In the genomic region with DNA sequence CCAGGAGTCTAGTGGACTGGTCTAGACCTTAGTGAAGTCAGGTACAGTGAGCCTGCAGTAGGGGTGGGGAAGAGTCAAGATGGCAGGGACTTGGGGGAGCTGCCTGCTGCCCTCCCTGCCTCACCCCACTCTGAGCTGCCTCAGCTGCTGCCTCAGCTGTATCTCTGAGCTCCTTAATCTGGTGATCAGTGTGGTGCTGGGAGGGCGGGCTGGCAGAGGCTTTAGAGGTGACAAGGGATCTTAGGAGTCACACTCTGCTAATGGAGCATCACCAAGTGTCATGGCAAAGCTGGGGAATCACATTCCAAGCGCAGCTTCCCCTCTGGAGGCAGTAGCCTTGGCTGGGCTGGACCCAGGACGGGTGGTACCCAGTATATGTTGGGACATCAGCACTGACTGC, we compare ENCODE assay signal across 18 mouse cellular contexts.
A peak's percentile ranks its signal among the peaks of the same experiment; 100 is the strongest.
DNase-seq lines count a peak whose midpoint lies in the region; ATAC-seq and TF ChIP-seq lines count a peak whose summit lies in the region.
"Had no signal": no experiment of that assay in that cellular context is flagged by ENCODE, and none has a peak within 500 bp of the region (broad histone marks: within the 10 kb centered on the region; RNA-seq: fewer than 3 reads in every experiment).

No protein-coding gene starts in this region.

- H3K27me3 ChIP-seq in forebrain, embryonic 11.5 days (ENCODE audit: control insufficient read depth, insufficient read depth, low read length): no peaks in the 10 kb centered on the region
- H3K27me3 ChIP-seq in forebrain, embryonic 14.5 days (replicated peaks; ENCODE audit: control insufficient read depth, insufficient read depth, low read length): no peaks in the 10 kb centered on the region
- no peaks in the 10 kb centered on the region for H3K27me3 ChIP-seq in hindbrain, embryonic 15.5 days
- H3K27me3 ChIP-seq in midbrain, embryonic 16.5 days (ENCODE audit: control insufficient read depth, insufficient read depth, low read depth, low read length): no peaks in the 10 kb centered on the region
- H3K27me3 ChIP-seq in intestine, postnatal 0 days (replicated peaks; ENCODE audit: control insufficient read depth, insufficient read depth, low read length): peaks cover 50% of the 10 kb centered on the region
- H3K27me3 ChIP-seq in intestine, embryonic 15.5 days (replicated peaks): peaks cover 85% of the 10 kb centered on the region

- no peak for TF ChIP-seq CTCF in intestine, postnatal 0 days (IDR thresholded peaks at IDR 0.05; ENCODE audit: low read depth)

- no peak overlapping the region for H3K4me3 ChIP-seq in forebrain, embryonic 11.5 days (ENCODE audit: low read depth, low read length)
- H3K4me3 ChIP-seq in forebrain, embryonic 14.5 days (ENCODE audit: low read depth, low read length): no peak overlapping the region
- no peak overlapping the region for H3K4me3 ChIP-seq in hindbrain, embryonic 15.5 days
- no peak overlapping the region for H3K4me3 ChIP-seq in midbrain, embryonic 16.5 days (ENCODE audit: low read depth, low read length)
- no peak overlapping the region for H3K4me3 ChIP-seq in intestine, postnatal 0 days (ENCODE audit: low read depth, low read length)
- no peak overlapping the region for H3K4me3 ChIP-seq in intestine, embryonic 15.5 days (replicated peaks)
- H3K4me3 ChIP-seq: embryonic facial prominence, embryonic 15.5 days; limb, embryonic 15.5 days had no signal

- H3K4me2 ChIP-seq in forebrain, embryonic 11.5 days (ENCODE audit: low read depth, low read length, severe bottlenecking): no peak overlapping the region
- no peak overlapping the region for H3K4me2 ChIP-seq in forebrain, embryonic 14.5 days (ENCODE audit: low read length)
- no peak overlapping the region for H3K4me2 ChIP-seq in hindbrain, embryonic 15.5 days
- no peak overlapping the region for H3K4me2 ChIP-seq in midbrain, embryonic 16.5 days (ENCODE audit: low read length)
- H3K4me2 ChIP-seq in intestine, postnatal 0 days (replicated peaks; ENCODE audit: low read depth): no peak overlapping the region
- no peak overlapping the region for H3K4me2 ChIP-seq in intestine, embryonic 15.5 days (replicated peaks)
- H3K4me2 ChIP-seq: embryonic facial prominence, embryonic 15.5 days; limb, embryonic 15.5 days had no signal

- peak; percentile 53 for DNase-seq in forebrain, embryonic 11.5 days (ENCODE audit: low spot score)
- DNase-seq in forebrain, embryonic 14.5 days (ENCODE audit: low spot score): no peak
- DNase-seq in embryo, embryonic 11 days: no peak
- DNase-seq in ovary, postnatal 10 days (ENCODE audit: low spot score): no peak
- DNase-seq: adrenal gland, adult 2 months; cerebellum, adult 8-10 months; kidney, adult 8-10 months; liver, postnatal 0 days; thymus, postnatal 14 days had no signal

- peaks cover 9% of the 10 kb centered on the region; the same call in 1 of the 2 replicates for H3K36me3 ChIP-seq in forebrain, embryonic 11.5 days (ENCODE audit: control insufficient read depth, insufficient read depth, low read length)
- H3K36me3 ChIP-seq in forebrain, embryonic 14.5 days (ENCODE audit: control insufficient read depth, insufficient read depth, low read length): peaks cover 91% of the 10 kb centered on the region
- peaks cover 8% of the 10 kb centered on the region for H3K36me3 ChIP-seq in hindbrain, embryonic 15.5 days
- no peaks in the 10 kb centered on the region for H3K36me3 ChIP-seq in midbrain, embryonic 16.5 days (ENCODE audit: control insufficient read depth, insufficient read depth, low read length)
- no peaks in the 10 kb centered on the region for H3K36me3 ChIP-seq in intestine, postnatal 0 days (ENCODE audit: control insufficient read depth, insufficient read depth)
- H3K36me3 ChIP-seq in intestine, embryonic 15.5 days: no peaks in the 10 kb centered on the region
- H3K36me3 ChIP-seq: embryonic facial prominence, embryonic 15.5 days; limb, embryonic 15.5 days had no signal

- 40% methylated on average over 3 of the region's 3 CpGs for WGBS in forebrain, embryonic 11.5 days
- WGBS in forebrain, embryonic 14.5 days: 42% methylated on average over 3 of the region's 3 CpGs
- WGBS in hindbrain, embryonic 15.5 days: 36% methylated on average over 3 of the region's 3 CpGs
- WGBS in midbrain, embryonic 16.5 days: 31% methylated on average over 3 of the region's 3 CpGs
- WGBS in intestine, postnatal 0 days: 17% methylated on average over 3 of the region's 3 CpGs
- 24% methylated on average over 3 of the region's 3 CpGs for WGBS in intestine, embryonic 15.5 days

- peaks cover 75% of the 10 kb centered on the region for H3K4me1 ChIP-seq in forebrain, embryonic 11.5 days (replicated peaks; ENCODE audit: control insufficient read depth, insufficient read depth, low read length)
- peaks cover 74% of the 10 kb centered on the region for H3K4me1 ChIP-seq in forebrain, embryonic 14.5 days (ENCODE audit: control insufficient read depth, insufficient read depth, low read length)
- peaks cover 79% of the 10 kb centered on the region for H3K4me1 ChIP-seq in hindbrain, embryonic 15.5 days (replicated peaks)
- peaks cover 27% of the 10 kb centered on the region; the same call in 1 of the 2 replicates for H3K4me1 ChIP-seq in midbrain, embryonic 16.5 days (ENCODE audit: control insufficient read depth, insufficient read depth, low read length)
- no peaks in the 10 kb centered on the region for H3K4me1 ChIP-seq in intestine, postnatal 0 days (replicated peaks; ENCODE audit: control insufficient read depth, insufficient read depth, low read length)
- H3K4me1 ChIP-seq in intestine, embryonic 15.5 days (replicated peaks): 0 out of 2 replicates have a peak, but pooled peaks cover 4% of the 10 kb centered on the region

- H3K9me3 ChIP-seq in forebrain, embryonic 11.5 days (ENCODE audit: control insufficient read depth, low read length): no peaks in the 10 kb centered on the region
- no peaks in the 10 kb centered on the region for H3K9me3 ChIP-seq in forebrain, embryonic 14.5 days (replicated peaks; ENCODE audit: control insufficient read depth, low read length)
- H3K9me3 ChIP-seq in hindbrain, embryonic 15.5 days: no peaks in the 10 kb centered on the region
- H3K9me3 ChIP-seq in midbrain, embryonic 16.5 days (replicated peaks; ENCODE audit: control insufficient read depth, low read length, poor library complexity, severe bottlenecking): no peaks in the 10 kb centered on the region
- no peaks in the 10 kb centered on the region for H3K9me3 ChIP-seq in intestine, postnatal 0 days (ENCODE audit: control insufficient read depth)
- H3K9me3 ChIP-seq in intestine, embryonic 15.5 days: no peaks in the 10 kb centered on the region
- H3K9me3 ChIP-seq: embryonic facial prominence, embryonic 15.5 days; limb, embryonic 15.5 days had no signal

- H3K27ac ChIP-seq in forebrain, embryonic 11.5 days (ENCODE audit: low read depth, low read length): peak overlapping the region; percentile 99
- peak overlapping the region; percentile 100 for H3K27ac ChIP-seq in forebrain, embryonic 14.5 days (ENCODE audit: low read depth, low read length)
- H3K27ac ChIP-seq in hindbrain, embryonic 15.5 days (replicated peaks): peak overlapping the region; percentile 97
- H3K27ac ChIP-seq in midbrain, embryonic 16.5 days (ENCODE audit: low read length): peak overlapping the region; percentile 76; the same call in 1 of the 2 replicates
- H3K27ac ChIP-seq in intestine, postnatal 0 days (ENCODE audit: low read depth, low read length): no peak overlapping the region
- no peak overlapping the region for H3K27ac ChIP-seq in intestine, embryonic 15.5 days
- H3K27ac ChIP-seq: embryonic facial prominence, embryonic 15.5 days; limb, embryonic 15.5 days; macrophage; stomach, postnatal 0 days had no signal

- ATAC-seq in forebrain, embryonic 11.5 days (replicated peaks; ENCODE audit: low FRiP score): no peak
- no peak for ATAC-seq in forebrain, embryonic 14.5 days
- ATAC-seq in hindbrain, embryonic 15.5 days (ENCODE audit: low FRiP score, low read depth): no peak
- no peak for ATAC-seq in midbrain, embryonic 16.5 days
- no peak for ATAC-seq in intestine, postnatal 0 days
- no peak for ATAC-seq in intestine, embryonic 15.5 days
- ATAC-seq: CD4-positive, CD25-positive, alpha-beta regulatory T cell, adult 4 months; liver, postnatal 0 days had no signal

- H3K9ac ChIP-seq in forebrain, embryonic 11.5 days (ENCODE audit: low read length): peak overlapping the region; percentile 12
- H3K9ac ChIP-seq in forebrain, embryonic 14.5 days (ENCODE audit: low read length): no peak overlapping the region
- H3K9ac ChIP-seq in hindbrain, embryonic 15.5 days: no peak overlapping the region
- H3K9ac ChIP-seq in midbrain, embryonic 16.5 days (ENCODE audit: low read depth, low read length): no peak overlapping the region
- H3K9ac ChIP-seq in intestine, postnatal 0 days (ENCODE audit: low read depth, low read length): no peak overlapping the region
- H3K9ac ChIP-seq in intestine, embryonic 15.5 days: no peak overlapping the region
- H3K9ac ChIP-seq: embryonic facial prominence, embryonic 15.5 days; limb, embryonic 15.5 days; liver, postnatal 0 days had no signal

Comparison
In these comparisons a context has a peak if more than half of its experiments do, and no peak if none do; other contexts are left out.
1. H3K27ac ChIP-seq: peak in forebrain, embryonic 11.5 days (single experiment), forebrain, embryonic 14.5 days (single experiment), hindbrain, embryonic 15.5 days (single experiment) and midbrain, embryonic 16.5 days (single experiment); none in intestine, postnatal 0 days (single experiment) and intestine, embryonic 15.5 days (single experiment).